Comparison of ENCODE assay signal across 19 mouse cellular contexts in the genomic region with DNA sequence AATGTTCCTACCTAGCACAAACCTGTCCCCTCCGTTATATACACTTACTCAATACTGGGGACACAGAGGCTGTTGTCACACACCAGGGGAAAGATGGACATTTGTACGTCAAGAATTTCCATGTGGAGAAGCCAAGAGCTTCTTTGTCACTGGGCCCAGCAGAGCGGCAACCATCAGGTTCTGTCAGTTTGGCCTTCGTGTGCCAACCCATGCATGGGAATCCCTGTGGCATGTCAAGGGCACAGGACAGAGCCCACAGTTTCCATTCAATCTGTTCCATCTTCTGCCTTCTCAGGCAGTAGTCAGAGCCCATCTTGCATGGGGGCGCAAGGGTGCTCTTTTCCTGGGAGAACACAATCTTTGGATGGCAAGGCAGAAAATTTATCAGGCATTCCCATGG.
DNase-seq lines count a peak whose midpoint lies in the region; ATAC-seq and TF ChIP-seq lines count a peak whose summit lies in the region.
"Had no signal": no experiment of that assay in that cellular context is flagged by ENCODE, and none has a peak within 500 bp of the region (broad histone marks: within the 10 kb centered on the region; RNA-seq: fewer than 3 reads in every experiment).

No protein-coding gene starts in this region.

- ATAC-seq in embryonic facial prominence, embryonic 14.5 days (ENCODE audit: low read depth): no peak
- no peak for ATAC-seq in embryonic facial prominence, embryonic 15.5 days (ENCODE audit: insufficient number of reproducible peaks, low FRiP score, low TSS enrichment, low read depth)
- ATAC-seq: CD4-positive, CD25-positive, alpha-beta regulatory T cell, adult 4 months; forebrain, embryonic 14.5 days; forebrain, postnatal 0 days; hindbrain, embryonic 16.5 days; inflammation-experienced regulatory T-cells, adult 6 months; intestine, embryonic 16.5 days had no signal

- no peak overlapping the region for H3K4me2 ChIP-seq in embryonic facial prominence, embryonic 14.5 days (ENCODE audit: low read depth, low read length)
- H3K4me2 ChIP-seq in embryonic facial prominence, embryonic 15.5 days (replicated peaks): no peak overlapping the region
- H3K4me2 ChIP-seq: embryonic facial prominence, embryonic 13.5 days; heart, embryonic 11.5 days; hindbrain, embryonic 12.5 days had no signal

- WGBS in embryonic facial prominence, embryonic 14.5 days: 92% methylated on average over 5 of the region's 5 CpGs
- WGBS in embryonic facial prominence, embryonic 10.5 days: 97% methylated on average over 5 of the region's 5 CpGs
- 92% methylated on average over 5 of the region's 5 CpGs for WGBS in embryonic facial prominence, embryonic 15.5 days

- H3K27ac ChIP-seq in embryonic facial prominence, embryonic 14.5 days (replicated peaks; ENCODE audit: low read depth, low read length): 0 out of 2 replicates have a peak overlapping the region, but pooled peaks have one; percentile 4
- H3K27ac ChIP-seq in embryonic facial prominence, embryonic 10.5 days (replicated peaks): no peak overlapping the region
- H3K27ac ChIP-seq in layer of hippocampus, adult 2 months: peak overlapping the region; percentile 28; the same call in 1 of the 2 replicates
- H3K27ac ChIP-seq in brown adipose tissue, adult 24 weeks (replicated peaks; ENCODE audit: low read depth, low read length): peak overlapping the region; percentile 61
- 0 out of 2 replicates have a peak overlapping the region, but pooled peaks have one; percentile 45 for H3K27ac ChIP-seq in embryonic facial prominence, embryonic 15.5 days (replicated peaks)
- H3K27ac ChIP-seq: embryonic facial prominence, embryonic 13.5 days; hindbrain, embryonic 12.5 days had no signal

- DNase-seq in embryonic facial prominence, embryonic 14.5 days (ENCODE audit: low spot score): no peak
- no peak for DNase-seq in embryonic facial prominence, embryonic 10.5 days (ENCODE audit: low spot score)
- DNase-seq in layer of hippocampus, adult 2 months (ENCODE audit: low spot score in 2 of 2): no peak
- no peak for DNase-seq in layer of hippocampus, adult 11-12 months (ENCODE audit: low spot score)
- DNase-seq in adrenal gland, postnatal 25 days: no peak
- DNase-seq: cerebellum, adult 11-12 months; cerebellum, adult 8-10 months; forebrain, postnatal 0 days had no signal

- TF ChIP-seq CTCF in layer of hippocampus, adult 2 months (conservative IDR thresholded peaks at IDR 0.05): no peak

- H3K9ac ChIP-seq in embryonic facial prominence, embryonic 14.5 days (ENCODE audit: low read depth, low read length): no peak overlapping the region
- H3K9ac ChIP-seq in embryonic facial prominence, embryonic 15.5 days: no peak overlapping the region
- H3K9ac ChIP-seq: embryonic facial prominence, embryonic 13.5 days; forebrain, postnatal 0 days; hindbrain, embryonic 12.5 days had no signal

- H3K27me3 ChIP-seq in embryonic facial prominence, embryonic 14.5 days (replicated peaks; ENCODE audit: control insufficient read depth, insufficient read depth, low read length): no peaks in the 10 kb centered on the region
- H3K27me3 ChIP-seq in embryonic facial prominence, embryonic 10.5 days (replicated peaks; ENCODE audit: low read depth, poor library complexity, severe bottlenecking): no peaks in the 10 kb centered on the region
- no peaks in the 10 kb centered on the region for H3K27me3 ChIP-seq in embryonic facial prominence, embryonic 15.5 days
- H3K27me3 ChIP-seq: embryonic facial prominence, embryonic 13.5 days had no signal

- H3K36me3 ChIP-seq in embryonic facial prominence, embryonic 14.5 days (ENCODE audit: control insufficient read depth, insufficient read depth, low read length): no peaks in the 10 kb centered on the region
- H3K36me3 ChIP-seq in embryonic facial prominence, embryonic 10.5 days (replicated peaks): no peaks in the 10 kb centered on the region
- no peaks in the 10 kb centered on the region for H3K36me3 ChIP-seq in embryonic facial prominence, embryonic 15.5 days
- H3K36me3 ChIP-seq: embryonic facial prominence, embryonic 13.5 days; hindbrain, embryonic 12.5 days had no signal

- H3K4me1 ChIP-seq in embryonic facial prominence, embryonic 14.5 days (ENCODE audit: control insufficient read depth, insufficient read depth, low read length): 0 out of 2 replicates have a peak, but pooled peaks cover 15% of the 10 kb centered on the region
- peaks cover 40% of the 10 kb centered on the region for H3K4me1 ChIP-seq in embryonic facial prominence, embryonic 10.5 days
- peaks cover 25% of the 10 kb centered on the region for H3K4me1 ChIP-seq in brown adipose tissue, adult 24 weeks (ENCODE audit: control insufficient read depth, insufficient read depth, insufficient read length, low read length)
- H3K4me1 ChIP-seq in embryonic facial prominence, embryonic 15.5 days: peaks cover 42% of the 10 kb centered on the region

- H3K4me3 ChIP-seq in embryonic facial prominence, embryonic 14.5 days (ENCODE audit: low read depth, low read length): no peak overlapping the region
- H3K4me3 ChIP-seq in embryonic facial prominence, embryonic 10.5 days: no peak overlapping the region
- no peak overlapping the region for H3K4me3 ChIP-seq in layer of hippocampus, adult 2 months
- H3K4me3 ChIP-seq in brown adipose tissue, adult 24 weeks (ENCODE audit: insufficient read depth, low read depth, low read length): no peak overlapping the region
- H3K4me3 ChIP-seq in embryonic facial prominence, embryonic 15.5 days (replicated peaks): no peak overlapping the region
- H3K4me3 ChIP-seq: embryonic facial prominence, embryonic 13.5 days; gastrocnemius, adult 2 months; hindbrain, embryonic 12.5 days had no signal

- no peaks in the 10 kb centered on the region for H3K9me3 ChIP-seq in embryonic facial prominence, embryonic 14.5 days (ENCODE audit: control insufficient read depth, low read length)
- H3K9me3 ChIP-seq in embryonic facial prominence, embryonic 10.5 days: no peaks in the 10 kb centered on the region
- no peaks in the 10 kb centered on the region for H3K9me3 ChIP-seq in embryonic facial prominence, embryonic 15.5 days (replicated peaks)
- H3K9me3 ChIP-seq: embryonic facial prominence, embryonic 13.5 days; hindbrain, embryonic 12.5 days had no signal
